Mouse (Mus musculus) spleen, adult 2 months (tissue): Measurements from ENCODE around the gene C4b. TPM values are rescaled to one million over a fixed set of nuclear protein-coding genes. Genes with fewer than 3 reads are reported as not detected.

Experiments used
- DNase-seq, 2 experiments: peaks; one replicate each; pipeline versions ENCODE4 v3.0.0 to v3.0.0-alpha.2; 2012 to 2021; ENCODE audit warnings: low spot score in 2 of 2, low read depth in 1 of 2
- H3K27ac ChIP-seq: fragments of 200-500 bp; 2 replicates; pipeline ENCODE4 v1.5.1; 2012; ENCODE audit warnings: low read length, inconsistent platforms; ENCODE audit not compliant: insufficient read depth
- H3K27me3 ChIP-seq: fragments of 200-500 bp; 2 replicates; pipeline ENCODE4 v1.6.1; 2012; ENCODE audit warnings: mild to moderate bottlenecking, moderate library complexity, low read length, inconsistent platforms; ENCODE audit not compliant: control insufficient read depth, insufficient read depth
- H3K36me3 ChIP-seq: fragments of 200-500 bp; 2 replicates; pipeline ENCODE4 v1.6.1; 2012; ENCODE audit warnings: mild to moderate bottlenecking, low read length, inconsistent platforms; ENCODE audit not compliant: control insufficient read depth, insufficient read depth
- H3K4me1 ChIP-seq: fragments of 200-500 bp; 2 replicates; pipeline ENCODE4 v1.6.1; 2011; ENCODE audit warnings: inconsistent platforms; ENCODE audit not compliant: control insufficient read depth, insufficient read depth, insufficient read length
- H3K4me3 ChIP-seq: fragments of 200-500 bp; 2 replicates; pipeline ENCODE4 v1.5.1; 2011; ENCODE audit warnings: mild to moderate bottlenecking, inconsistent platforms; ENCODE audit not compliant: insufficient read depth, insufficient read length; ENCODE audit errors: extremely low read depth
- CTCF ChIP-seq: fragments of 200-500 bp; IDR thresholded peaks from 2 replicates; pipeline ENCODE4 v1.5.1; 2011; ENCODE audit warnings: mild to moderate bottlenecking, inconsistent platforms; ENCODE audit not compliant: insufficient read depth, insufficient read length, insufficient replicate concordance; ENCODE audit errors: extremely low read depth
- POLR2A ChIP-seq: fragments of 200-500 bp; IDR thresholded peaks from 2 replicates; pipeline ENCODE4 v1.6.1; 2011; ENCODE audit warnings: low read depth, low read length, inconsistent platforms
- WGBS: fragments of 180-500 bp; shearing (Covaris S2); methylation state at CpG from one replicate; pipeline ENCODE4 v1.1.7; 2018; 5-methylcytosine and 5-hydroxymethylcytosine counted together
- polyA plus RNA-seq: library from polyadenylated mRNA; depleted of rRNA; stranded (reverse); fragments of >200 nt; gene quantifications from 2 replicates; pipeline ENCODE4 v1.2.3, GENCODE M21; 2012

Gene C4b
- polyA plus RNA-seq, 1 experiment: 68.8 TPM

DNA sequence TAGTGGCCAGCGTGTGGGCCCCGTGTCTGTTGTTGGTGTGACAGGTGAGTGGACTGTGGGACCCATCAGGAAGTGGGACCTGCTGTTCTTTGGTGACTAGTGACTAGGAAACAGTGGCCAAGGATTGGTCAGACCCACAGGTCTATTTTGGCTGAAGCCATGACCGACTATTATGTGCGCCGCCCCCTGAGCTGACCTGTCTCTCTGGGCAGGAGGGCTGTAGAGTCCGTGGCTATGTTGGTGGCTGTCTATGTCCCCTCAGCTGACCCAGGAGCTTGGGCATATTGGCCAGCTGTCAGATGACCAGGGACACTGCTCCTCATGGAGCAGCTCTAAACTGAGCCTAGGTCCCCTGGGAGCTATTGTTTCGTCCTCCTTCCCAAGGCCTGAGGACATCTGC is 54.8 kb downstream of the C4b start:
- TF ChIP-seq CTCF (no peak), POLR2A (no peak)
- Histone ChIP-seq H3K36me3 (no peaks in the 10 kb centered on the region), H3K4me3 (no peak overlapping the region), H3K27me3 (no peaks in the 10 kb centered on the region), H3K27ac (no peak overlapping the region), H3K4me1 (peaks cover 1% of the 10 kb centered on the region; the same call in 1 of the 2 replicates)
- DNase-seq: no peak
- WGBS: 91% methylated on average over 7 of the region's 7 CpGs

DNA sequence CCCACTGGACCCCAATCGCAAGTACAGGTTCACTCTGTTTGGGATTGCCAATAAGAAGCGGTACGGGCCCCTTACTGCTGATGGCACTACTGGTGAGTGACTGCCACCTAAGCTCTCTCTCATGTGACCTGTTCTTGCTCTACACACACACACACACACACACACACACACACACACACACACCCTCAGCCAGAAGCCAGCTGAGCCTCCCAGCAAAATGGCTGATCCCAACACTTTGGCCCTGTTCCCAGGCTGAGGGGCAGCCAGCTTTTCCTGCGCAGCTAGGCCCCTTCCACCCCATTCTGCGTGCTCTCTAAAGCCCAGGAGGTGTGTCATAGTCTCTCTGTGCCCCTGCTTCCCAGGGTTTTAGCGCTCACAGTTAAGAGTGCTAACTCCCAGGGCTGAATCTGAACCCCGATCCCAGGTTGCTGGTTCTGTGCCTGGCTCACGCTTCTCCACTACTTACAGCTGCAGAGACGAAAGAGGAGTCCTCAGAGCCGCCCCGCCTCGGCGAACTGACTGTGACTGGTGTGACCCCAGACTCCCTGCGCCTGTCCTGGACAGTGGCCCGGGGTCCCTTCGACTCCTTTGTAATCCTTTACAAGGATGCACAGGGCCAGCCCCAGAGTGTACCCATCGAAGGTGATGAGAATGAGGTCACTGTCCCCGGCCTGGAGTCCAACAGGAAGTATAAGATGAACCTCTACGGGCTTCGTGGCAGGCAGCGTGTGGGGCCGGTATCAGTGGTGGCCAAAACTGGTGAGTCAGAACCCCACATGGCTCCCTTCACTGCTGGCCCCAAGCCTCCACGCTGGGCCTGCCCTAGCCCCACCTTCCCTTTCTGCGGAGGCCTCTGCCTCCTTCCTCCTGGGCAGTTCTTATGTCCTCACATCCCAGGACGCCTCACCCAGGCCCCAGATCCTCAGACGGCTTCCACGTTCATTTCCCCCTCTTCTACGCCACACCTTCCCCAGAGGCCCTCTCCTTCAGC is 58.3 kb downstream of the C4b start:
- no peaks in the 10 kb centered on the region for H3K27me3 ChIP-seq
- H3K4me3 ChIP-seq: no peak overlapping the region
- H3K4me1 ChIP-seq: peaks cover 4% of the 10 kb centered on the region; the same call in 1 of the 2 replicates
- DNase-seq: no peak
- 62% methylated on average over 28 of the region's 28 CpGs for WGBS
- H3K27ac ChIP-seq: no peak overlapping the region
- TF ChIP-seq POLR2A (no peak), CTCF (no peak)
- no peaks in the 10 kb centered on the region for H3K36me3 ChIP-seq

DNA sequence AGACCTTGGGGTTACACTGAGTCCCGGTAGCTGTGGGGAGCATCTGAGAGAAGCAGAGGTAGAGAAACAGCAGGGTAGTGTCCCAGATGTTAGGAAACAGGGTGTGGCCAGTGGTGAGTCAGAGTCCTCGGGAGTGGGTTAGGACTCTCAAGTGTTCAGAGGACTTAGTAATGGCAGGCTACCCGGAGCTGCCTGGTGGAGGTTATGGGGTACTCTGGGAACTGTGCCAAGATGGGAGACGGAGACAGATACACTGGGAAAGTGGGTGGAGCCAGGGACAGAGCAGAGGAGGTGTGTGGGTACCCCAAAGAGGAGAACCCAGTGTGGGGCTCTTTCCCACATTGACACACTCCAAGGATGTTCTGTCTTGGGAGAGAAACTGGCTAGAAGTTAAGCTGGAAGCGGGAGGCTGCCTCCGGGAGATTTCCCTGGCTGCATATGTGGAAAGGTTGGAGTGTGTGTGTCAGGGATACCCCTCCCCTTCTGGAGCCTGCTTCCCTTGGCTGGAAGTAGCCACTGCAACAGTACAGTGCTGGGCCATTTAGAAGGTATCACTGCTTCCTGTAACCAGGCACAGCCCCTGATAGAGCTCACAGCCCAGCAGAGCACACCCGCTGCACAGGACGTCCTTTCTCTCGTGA is 59.3 kb downstream of the C4b start:
- TF ChIP-seq CTCF: no peak
- TF ChIP-seq POLR2A: no peak
- DNase-seq: no peak
- Histone ChIP-seq H3K27me3 (no peaks in the 10 kb centered on the region; the same call in 1 of the 2 replicates), H3K4me1 (peaks cover 4% of the 10 kb centered on the region; the same call in 1 of the 2 replicates), H3K4me3 (no peak overlapping the region), H3K27ac (0 out of 2 replicates have a peak overlapping the region, but pooled peaks have one; percentile 15), H3K36me3 (no peaks in the 10 kb centered on the region)
- WGBS: 69% methylated on average over 9 of the region's 9 CpGs

DNA sequence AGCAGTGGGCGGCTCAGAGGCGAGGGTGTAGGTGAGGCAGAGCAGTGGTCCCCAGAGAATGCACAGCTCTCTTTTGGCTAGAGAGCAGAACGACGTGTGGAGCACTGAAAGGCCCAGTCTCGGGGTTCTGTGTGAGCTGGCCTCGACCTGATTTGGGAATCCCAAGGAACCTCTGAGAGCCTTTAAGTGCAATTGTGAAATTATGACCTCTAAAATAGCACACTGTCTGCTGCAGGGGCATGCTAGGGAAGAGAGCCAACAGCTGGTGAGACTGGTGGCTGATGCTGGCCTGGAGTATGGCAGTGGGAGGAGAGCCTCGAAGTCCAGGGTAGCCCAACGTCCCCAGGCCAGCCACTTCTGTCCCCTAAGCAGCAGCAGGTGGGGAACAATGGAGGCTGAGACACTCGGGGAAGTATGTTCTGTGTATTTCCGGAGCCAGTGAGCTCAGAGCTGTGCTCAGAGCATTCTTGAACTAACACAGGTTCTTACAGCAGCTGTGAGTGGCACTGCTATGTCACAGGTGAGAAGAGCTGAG is 59.9 kb downstream of the C4b start:
- no peak for DNase-seq
- H3K4me3 ChIP-seq: no peak overlapping the region
- H3K36me3 ChIP-seq: no peaks in the 10 kb centered on the region
- H3K27ac ChIP-seq: 0 out of 2 replicates have a peak overlapping the region, but pooled peaks have one; percentile 15
- H3K4me1 ChIP-seq: peaks cover 4% of the 10 kb centered on the region; the same call in 1 of the 2 replicates
- H3K27me3 ChIP-seq: no peaks in the 10 kb centered on the region; the same call in 1 of the 2 replicates
- no peak for TF ChIP-seq POLR2A
- no peak for TF ChIP-seq CTCF
- 46% methylated on average over 10 of the region's 10 CpGs for WGBS

DNA sequence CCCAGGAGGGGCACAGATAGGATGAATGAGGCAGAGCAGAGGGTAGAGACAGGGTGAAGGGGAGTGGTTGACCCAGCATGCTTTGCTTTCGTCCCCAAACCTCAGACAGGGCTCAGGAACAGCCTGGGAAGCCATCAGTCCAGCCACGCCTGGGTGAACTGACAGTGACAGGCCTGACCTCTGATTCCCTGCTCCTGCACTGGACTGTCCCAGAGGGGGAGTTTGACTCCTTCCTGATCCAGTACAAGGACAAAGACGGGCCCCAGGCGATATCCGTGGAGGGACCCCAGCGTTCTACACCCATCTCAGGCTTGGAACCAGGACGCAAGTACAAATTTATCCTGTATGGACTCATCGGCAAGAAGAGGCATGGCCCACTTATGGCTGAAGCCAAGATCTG is 60.5 kb downstream of the C4b start:
- WGBS: 75% methylated on average over 8 of the region's 8 CpGs
- Histone ChIP-seq H3K4me1 (peaks cover 4% of the 10 kb centered on the region; the same call in 1 of the 2 replicates), H3K4me3 (no peak overlapping the region), H3K36me3 (no peaks in the 10 kb centered on the region), H3K27me3 (no peaks in the 10 kb centered on the region; the same call in 1 of the 2 replicates), H3K27ac (no peak overlapping the region)
- TF ChIP-seq POLR2A: no peak
- TF ChIP-seq CTCF: no peak
- no peak for DNase-seq

DNA sequence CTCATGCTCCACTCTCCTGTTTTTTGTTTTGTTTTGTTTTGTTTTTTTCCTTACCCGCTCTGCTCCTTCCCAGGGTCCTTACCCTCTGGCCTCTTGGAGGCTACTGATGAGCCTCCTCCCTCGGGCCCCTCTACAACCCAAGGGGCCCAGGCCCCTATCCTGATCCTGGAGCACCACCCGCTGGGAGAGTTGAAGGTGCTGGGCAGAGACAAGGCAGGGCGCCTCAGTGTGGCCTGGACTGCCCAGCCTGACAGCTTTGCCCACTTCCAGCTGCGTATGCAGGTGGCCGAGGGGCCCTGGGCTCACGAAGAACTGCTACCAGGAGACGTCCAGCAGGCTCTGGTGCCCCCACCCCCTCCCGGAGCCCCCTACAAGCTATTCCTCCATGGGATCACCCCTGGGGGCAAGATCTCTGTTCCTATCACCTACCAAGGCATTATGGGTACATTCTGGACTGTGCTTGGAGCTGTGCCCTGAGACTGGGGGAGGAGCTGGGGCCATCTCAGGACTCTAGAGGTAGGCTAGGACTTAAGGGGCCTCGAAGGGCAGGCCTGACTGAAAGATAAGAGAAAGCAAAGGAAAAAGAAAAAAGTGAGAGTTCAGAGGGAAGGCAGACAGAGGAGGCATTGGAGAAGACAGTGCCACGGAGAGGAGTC is 61.7 kb downstream of the C4b start:
- no peaks in the 10 kb centered on the region; the same call in 1 of the 2 replicates for H3K27me3 ChIP-seq
- TF ChIP-seq POLR2A (no peak), CTCF (no peak)
- H3K4me3 ChIP-seq: no peak overlapping the region
- peaks cover 4% of the 10 kb centered on the region; the same call in 1 of the 2 replicates for H3K4me1 ChIP-seq
- DNase-seq: no peak
- WGBS: 79% methylated on average over 11 of the region's 11 CpGs
- H3K27ac ChIP-seq: 0 out of 2 replicates have a peak overlapping the region, but pooled peaks have one; percentile 28
- no peaks in the 10 kb centered on the region for H3K36me3 ChIP-seq
